Mouse (Mus musculus) retina, adult 2 months (tissue): ENCODE results near the gene Gldc.

Experiments
- DNase-seq: peaks from one replicate; pipeline ENCODE4 v3.0.0-alpha.2; 2012; ENCODE audit warnings: low read depth, low spot score

Gldc gene

GRCm38 (mm10) chr19:30158189-30158588 is 17.0 kb downstream of the Gldc start:
- DNase-seq: no peak

DNA sequence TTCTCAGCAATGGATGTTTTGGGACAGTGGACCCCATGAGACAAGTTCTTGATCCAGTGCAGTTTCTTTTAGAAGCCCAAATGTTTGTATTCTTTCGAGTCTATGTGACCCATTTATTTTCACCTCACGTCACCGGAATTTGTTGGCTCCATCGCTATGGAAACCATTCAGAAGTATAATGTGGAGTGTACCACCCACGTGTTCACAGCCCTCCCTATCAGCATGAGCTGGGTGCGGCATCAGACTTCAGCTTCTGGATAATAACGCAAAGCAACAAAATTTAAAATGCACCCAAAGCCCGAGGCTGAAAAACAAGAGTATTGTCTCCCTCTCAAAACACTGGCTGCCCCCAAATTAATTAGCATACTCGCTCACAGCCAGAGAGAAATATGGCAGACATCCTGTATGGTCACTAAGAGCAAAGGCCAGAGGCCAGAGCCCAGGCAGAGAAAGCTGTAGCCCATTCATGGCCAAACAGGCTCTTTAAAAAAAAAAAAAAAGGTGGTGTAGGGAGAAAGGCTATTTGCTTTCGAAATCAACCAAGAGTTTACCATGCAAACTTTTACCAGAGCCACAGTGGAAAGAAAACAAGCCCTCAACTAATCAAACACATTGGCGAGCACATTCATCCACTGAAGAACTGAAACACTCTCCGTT is 18.1 kb downstream of the Gldc start:
- DNase-seq: no peak

DNA sequence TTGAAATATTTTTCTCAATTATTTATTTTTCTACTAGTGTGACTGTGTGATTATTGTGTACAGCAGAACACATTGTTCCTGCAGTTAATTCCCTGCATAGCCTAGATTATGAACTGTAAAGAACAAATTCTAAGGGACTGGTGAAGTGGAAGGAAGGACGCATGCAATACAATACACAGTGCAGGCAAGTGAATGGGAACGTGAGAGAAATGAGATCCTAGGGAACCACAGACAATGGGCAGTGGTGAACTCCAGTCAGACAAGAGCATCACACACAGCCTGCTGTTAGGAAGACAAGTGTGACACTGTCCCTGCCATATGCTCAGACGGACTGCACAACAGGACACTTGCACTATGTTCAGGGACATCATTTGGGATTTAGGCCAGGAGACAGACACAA is 21.5 kb downstream of the Gldc start:
- no peak for DNase-seq

DNA sequence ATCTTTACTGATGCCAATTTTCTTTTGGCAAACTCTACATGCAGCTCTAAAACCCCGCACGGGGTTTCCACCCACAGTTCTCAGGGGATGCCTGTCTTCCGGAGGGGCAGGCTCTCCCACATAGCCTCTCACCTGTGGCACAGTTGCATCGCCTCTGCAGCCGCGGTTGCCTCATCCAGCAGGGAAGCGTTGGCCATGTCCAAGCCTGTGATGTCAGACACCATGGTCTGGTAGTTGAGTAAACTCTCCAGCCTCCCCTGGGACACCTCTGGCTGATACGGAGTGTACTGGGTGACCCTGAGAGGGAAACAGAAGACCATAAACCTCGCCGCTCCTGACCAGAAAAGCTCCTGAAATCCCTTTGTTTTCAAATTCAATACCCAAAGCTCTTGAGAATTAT is 23.9 kb downstream of the Gldc start:
- no peak for DNase-seq

DNA sequence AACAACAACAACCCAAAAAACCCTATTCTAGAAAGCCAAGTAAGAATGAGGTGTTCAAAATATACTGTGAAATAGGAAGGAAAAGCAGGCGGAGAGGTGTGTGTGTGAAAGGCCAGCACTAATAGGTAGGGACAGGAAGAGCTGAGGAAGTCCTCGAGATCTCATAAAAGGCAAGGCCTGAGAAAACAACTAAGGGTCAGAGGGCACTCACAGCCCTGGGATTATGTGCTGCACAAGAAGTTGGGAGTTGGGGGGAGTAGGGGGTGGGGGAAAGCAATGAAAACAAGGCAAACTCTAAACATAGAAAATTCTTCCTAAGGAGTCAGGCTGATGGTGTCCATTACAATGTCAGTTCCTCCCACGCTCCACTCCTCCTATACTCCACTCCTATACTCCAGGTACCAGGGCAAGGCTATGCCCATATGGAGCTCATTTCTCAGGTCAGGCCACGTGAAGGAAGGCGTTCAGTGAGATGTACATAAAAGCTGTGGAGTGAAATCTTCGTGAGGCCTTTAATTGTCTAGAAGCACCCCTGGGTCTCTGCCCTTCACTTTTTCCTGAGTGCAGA is 25.9 kb downstream of the Gldc start:
- DNase-seq: no peak

DNA sequence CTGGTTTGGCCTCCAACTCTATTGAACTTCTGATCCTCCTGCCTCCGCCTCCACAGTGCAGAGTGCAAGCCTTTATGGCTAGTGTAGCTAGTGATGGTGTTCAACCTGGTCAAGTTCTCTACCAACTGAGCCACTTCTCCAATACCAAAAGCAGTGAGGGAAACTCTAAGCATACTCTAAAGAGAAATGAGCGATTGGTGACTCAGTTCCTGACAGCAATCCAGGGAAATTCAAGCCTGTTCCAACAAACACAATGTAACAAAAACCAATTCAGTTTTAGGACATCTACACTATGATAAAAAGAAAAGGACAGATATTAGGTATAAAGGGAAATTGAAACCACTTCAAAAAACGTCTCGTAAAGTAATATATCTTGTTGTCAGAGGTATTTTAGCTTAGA is 27.9 kb downstream of the Gldc start:
- DNase-seq: no peak

DNA sequence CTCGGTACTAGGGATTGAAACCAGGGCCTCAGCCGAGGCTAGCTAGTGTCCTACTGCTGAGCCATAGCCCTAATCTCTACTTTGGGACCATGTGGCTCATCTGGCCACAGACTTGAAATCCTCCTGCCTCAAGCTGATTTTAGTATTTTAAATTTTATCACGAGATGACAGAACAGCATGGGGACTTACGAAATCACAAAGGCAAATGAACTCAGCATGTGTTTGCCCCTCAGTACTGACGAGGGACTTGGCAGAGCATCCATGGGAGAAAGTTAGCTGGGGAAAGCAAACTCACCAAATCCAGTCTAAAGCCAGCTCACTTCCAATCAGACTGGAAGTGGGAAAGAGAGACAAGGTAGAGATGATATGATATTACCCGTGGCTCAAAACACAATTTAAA is 28.5 kb downstream of the Gldc start:
- no peak for DNase-seq

- DNase-seq: no peak
Measured at GRCm38 (mm10) chr19:30145106-30145505, 30.1 kb downstream of the Gldc start.

DNA sequence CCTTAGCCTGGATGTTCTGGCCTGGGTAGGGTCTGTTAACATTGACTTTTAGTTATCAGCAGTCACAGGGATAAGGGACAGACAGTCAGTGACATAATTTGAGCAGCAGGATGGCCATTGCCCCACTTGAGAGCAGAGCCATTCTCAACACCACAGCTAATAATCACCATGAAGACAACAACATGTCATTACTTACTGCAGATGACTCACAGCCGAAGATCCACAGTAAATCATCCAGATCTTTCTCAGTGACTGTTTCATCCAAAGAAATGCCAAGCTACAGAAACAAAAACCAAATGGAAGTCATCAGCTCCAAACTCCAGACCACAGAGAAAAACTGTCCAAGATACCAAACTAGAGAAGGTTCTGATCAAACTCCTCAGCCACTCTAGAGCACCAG is 38.9 kb downstream of the Gldc start:
- DNase-seq: no peak

GRCm38 (mm10) chr19:30128177-30128576 is 47.1 kb downstream of the Gldc start:
- no peak for DNase-seq

DNA sequence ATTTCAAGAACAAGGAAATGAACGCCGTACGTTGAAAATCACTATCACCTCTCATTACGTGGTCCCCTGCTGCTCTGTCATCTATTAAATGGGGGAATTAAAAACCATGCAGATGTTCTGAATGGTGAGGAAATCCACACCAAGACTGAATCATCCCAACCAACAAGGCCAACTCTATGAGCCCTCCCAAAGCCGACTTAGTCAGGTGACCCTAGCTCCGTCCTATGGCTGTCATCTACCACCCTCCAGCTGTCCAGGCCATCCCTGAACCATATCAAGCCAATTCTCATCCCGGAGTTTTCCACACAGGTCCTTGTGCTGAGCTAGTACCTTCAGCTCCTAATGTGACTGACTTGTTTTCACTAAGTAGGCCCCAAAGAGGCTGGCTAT is 49.6 kb downstream of the Gldc start:
- DNase-seq: no peak

- DNase-seq: no peak
Measured at GRCm38 (mm10) chr19:30124999-30125669, 50.1 kb downstream of the Gldc start.

- DNase-seq: no peak
Measured at GRCm38 (mm10) chr19:30118344-30119312, 56.6 kb downstream of the Gldc start.

DNA sequence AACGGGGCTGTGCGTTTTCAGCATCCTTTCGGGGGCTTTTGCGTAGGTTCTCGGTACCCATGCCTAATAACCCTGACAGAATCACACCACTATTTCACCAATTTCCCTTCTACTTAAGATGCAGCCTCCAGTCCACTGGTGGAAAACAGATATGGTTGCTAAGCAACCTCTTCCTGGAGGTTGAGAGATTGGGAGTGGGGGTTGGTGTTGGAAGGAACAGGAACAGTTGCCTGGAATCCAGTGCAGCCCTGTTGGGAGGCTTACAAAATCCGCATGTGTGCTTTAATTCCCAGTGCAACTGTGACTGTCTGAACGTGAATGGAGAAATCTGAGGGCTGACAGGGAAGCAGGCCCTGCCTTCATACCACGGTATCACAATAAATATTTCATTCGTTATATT is 57.5 kb downstream of the Gldc start:
- DNase-seq: no peak

- DNase-seq: no peak
Measured at GRCm38 (mm10) chr19:30117241-30117640, 58.0 kb downstream of the Gldc start.

DNA sequence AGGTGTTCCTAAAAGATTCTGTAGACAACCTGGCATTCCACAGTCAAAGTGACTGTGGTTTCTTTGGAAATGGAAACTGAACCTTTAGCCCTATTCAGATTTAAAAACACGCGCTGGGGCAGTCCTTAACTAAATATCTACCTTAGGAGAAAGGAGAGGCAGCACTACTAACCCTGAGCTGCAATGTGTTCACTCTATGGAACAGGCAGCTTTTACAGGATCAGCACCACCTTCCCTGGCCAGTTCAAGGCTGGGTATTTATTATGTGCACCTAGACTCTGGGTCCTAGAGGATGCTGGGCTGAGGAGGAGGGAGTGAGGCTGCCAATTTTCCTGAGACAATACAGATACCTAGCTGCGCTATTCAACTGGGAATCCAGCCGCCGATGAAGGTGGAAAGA is 59.6 kb downstream of the Gldc start:
- DNase-seq: no peak

DNA sequence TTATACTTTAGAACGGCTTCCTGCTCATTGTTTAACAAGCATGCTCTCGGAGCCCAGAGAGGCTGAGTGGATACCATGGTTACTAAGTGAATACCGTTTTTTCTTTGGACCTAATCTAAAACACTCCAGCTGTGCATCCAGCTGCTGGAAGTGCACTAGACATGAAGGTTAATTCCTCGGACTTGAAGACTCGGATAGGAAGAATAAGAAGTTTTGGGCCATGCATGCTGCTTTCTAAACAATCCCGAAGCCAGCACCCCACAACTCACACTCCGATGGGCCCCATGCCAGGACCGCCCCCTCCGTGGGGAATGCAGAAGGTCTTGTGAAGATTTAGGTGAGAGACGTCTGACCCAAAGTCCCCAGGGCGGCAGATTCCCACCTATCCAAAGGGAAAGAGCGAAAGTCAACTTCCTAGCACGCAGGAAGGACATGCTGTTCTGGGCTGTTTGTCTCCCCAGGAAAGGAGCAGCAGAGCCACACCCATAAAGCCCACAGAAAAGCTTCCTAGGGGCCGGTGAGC is 60.2 kb downstream of the Gldc start:
- DNase-seq: no peak

- no peak for DNase-seq
Measured at GRCm38 (mm10) chr19:30112961-30113688, 62.1 kb downstream of the Gldc start.

DNA sequence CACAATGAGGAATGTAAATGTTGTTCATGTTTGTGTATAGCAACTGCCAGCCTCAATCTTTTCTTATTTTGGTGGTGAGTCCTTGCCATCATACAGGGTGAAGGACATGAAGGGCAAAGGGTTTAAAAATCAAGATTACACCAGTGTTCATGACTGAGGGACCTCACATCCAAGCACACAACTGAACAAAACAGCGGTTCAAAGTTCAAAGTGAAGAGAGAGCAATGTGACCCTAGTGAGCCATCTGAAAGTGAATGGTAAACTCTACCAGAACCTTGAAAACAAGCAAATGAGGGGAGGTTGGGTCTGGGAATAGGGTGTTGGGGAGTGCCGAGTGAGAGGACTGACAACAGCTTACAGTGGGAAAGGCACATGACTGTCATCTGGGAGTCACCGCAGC is 63.8 kb downstream of the Gldc start:
- no peak for DNase-seq

DNA sequence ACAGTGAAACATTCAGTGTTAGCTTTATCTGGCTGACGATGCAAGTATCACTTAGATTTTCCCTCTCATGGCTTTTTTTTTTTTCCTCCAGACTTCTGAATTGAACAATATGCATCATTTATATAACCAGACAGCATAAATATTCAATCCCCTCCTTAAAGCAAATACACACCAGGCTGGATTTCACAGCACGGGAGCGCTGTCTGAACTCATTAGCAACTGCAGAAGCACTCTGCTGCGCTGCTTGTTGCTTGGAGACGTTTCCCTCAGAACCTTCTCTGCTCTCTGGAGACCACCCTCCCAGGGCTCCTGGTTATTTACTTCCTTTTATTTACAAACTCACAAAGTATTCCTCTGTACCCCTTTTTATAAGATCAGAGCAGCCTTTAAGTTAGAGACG is 66.1 kb downstream of the Gldc start:
- DNase-seq: no peak

- DNase-seq: no peak
Measured at GRCm38 (mm10) chr19:30108616-30109015, 66.6 kb downstream of the Gldc start.
